Mouse (Mus musculus) heart, embryonic 15.5 days (tissue): Measurements from ENCODE around the gene Pex16. TPM values are rescaled to one million over a fixed set of nuclear protein-coding genes. Genes with fewer than 3 reads are reported as not detected.
"Not testable (repeated sequence)": the region's sequence is repeated elsewhere in the genome, so short reads cannot be mapped to it uniquely, and the experiment has no call there.

ENCODE experiments used
- ATAC-seq: fragments of 200-750 bp; cut with Nextera tagmentation; replicated peaks from 2 replicates; pipeline ENCODE4 v1.8.0; 2017; ENCODE audit warnings: low read depth, moderate TSS enrichment; ENCODE audit not compliant: insufficient number of reproducible peaks, insufficient read depth, low FRiP score
- H3K27ac ChIP-seq: fragments of 300-500 bp; sonication (generic); 2 replicates; pipeline ENCODE4 v1.5.1; 2015; ENCODE audit warnings: mild to moderate bottlenecking, inconsistent platforms
- H3K27me3 ChIP-seq: fragments of 300-500 bp; sonication (generic); 2 replicates; pipeline ENCODE4 v1.6.1; 2015; ENCODE audit warnings: inconsistent platforms
- H3K36me3 ChIP-seq: fragments of 300-500 bp; sonication (generic); 2 replicates; pipeline ENCODE4 v1.6.1; 2015; ENCODE audit warnings: mild to moderate bottlenecking, inconsistent platforms
- H3K4me1 ChIP-seq: fragments of 300-500 bp; sonication (generic); replicated peaks from 2 replicates; pipeline ENCODE4 v1.6.1; 2015; ENCODE audit warnings: inconsistent platforms
- H3K4me2 ChIP-seq: fragments of 300-500 bp; sonication (generic); 2 replicates; pipeline ENCODE4 v1.6.1; 2015; ENCODE audit warnings: inconsistent platforms, mild to moderate bottlenecking, moderate library complexity
- H3K4me3 ChIP-seq: fragments of 300-500 bp; sonication (generic); 2 replicates; pipeline ENCODE4 v1.5.1; 2015; ENCODE audit warnings: mild to moderate bottlenecking, inconsistent platforms
- H3K9ac ChIP-seq: fragments of 300-500 bp; sonication (generic); 2 replicates; pipeline ENCODE4 v1.6.1; 2015; ENCODE audit warnings: mild to moderate bottlenecking, inconsistent platforms
- H3K9me3 ChIP-seq: fragments of 300-500 bp; sonication (generic); replicated peaks from 2 replicates; pipeline ENCODE4 v1.6.1; 2016; ENCODE audit warnings: inconsistent platforms
- WGBS: fragments of 180-500 bp; shearing (Covaris S2); methylation state at CpG from one replicate; pipeline ENCODE4 v1.1.7; 2015; ENCODE audit warnings: mixed read lengths; 5-methylcytosine and 5-hydroxymethylcytosine counted together
- polyA plus RNA-seq: library from polyadenylated mRNA; unstranded; fragments of >200 nt; fragmentation: Nextera tagmentation; extraction: Ambion mirVana; gene quantifications from 2 replicates; pipeline ENCODE4 v1.2.1, GENCODE M21; 2015

Pex16 gene
- polyA plus RNA-seq, 1 experiment from 2014 or later = 14.8 TPM

GRCm38 (mm10) chr2:92389645-92390044, 15.2 kb downstream of the Pex16 start:
- H3K4me1 ChIP-seq = peaks cover 38% of the 10 kb centered on the region
- H3K27me3 ChIP-seq = peaks cover 53% of the 10 kb centered on the region
- no peaks in the 10 kb centered on the region for H3K36me3 ChIP-seq
- ATAC-seq = no peak
- peak overlapping the region; percentile 53; the same call in 1 of the 2 replicates for H3K9ac ChIP-seq
- H3K9me3 ChIP-seq = no peaks in the 10 kb centered on the region
- 10% methylated on average over 10 of the region's 10 CpGs for WGBS
- peak overlapping the region; percentile 92 for H3K4me2 ChIP-seq
- H3K27ac ChIP-seq = no peak overlapping the region
- H3K4me3 ChIP-seq = peak overlapping the region; percentile 59

GRCm38 (mm10) chr2:92390206-92390930, 15.9 kb downstream of the Pex16 start:
- H3K9me3 ChIP-seq = no peaks in the 10 kb centered on the region
- no peak overlapping the region for H3K27ac ChIP-seq
- H3K36me3 ChIP-seq = no peaks in the 10 kb centered on the region
- H3K4me1 ChIP-seq = peaks cover 38% of the 10 kb centered on the region
- peaks cover 59% of the 10 kb centered on the region for H3K27me3 ChIP-seq
- H3K4me3 ChIP-seq = no peak overlapping the region
- no peak overlapping the region for H3K9ac ChIP-seq
- WGBS = 65% methylated on average over 6 of the region's 6 CpGs
- no peak for ATAC-seq
- H3K4me2 ChIP-seq = no peak overlapping the region

- 81% methylated on average over 8 of the region's 8 CpGs for WGBS
- Histone ChIP-seq H3K4me2 (no peak overlapping the region), H3K9me3 (no peaks in the 10 kb centered on the region), H3K27me3 (peaks cover 64% of the 10 kb centered on the region), H3K4me3 (no peak overlapping the region), H3K27ac (no peak overlapping the region), H3K9ac (no peak overlapping the region), H3K36me3 (no peaks in the 10 kb centered on the region), H3K4me1 (peaks cover 38% of the 10 kb centered on the region)
- no peak for ATAC-seq
Measured at GRCm38 (mm10) chr2:92391116-92391515, 16.6 kb downstream of the Pex16 start.

- no peaks in the 10 kb centered on the region for H3K36me3 ChIP-seq
- H3K4me3 ChIP-seq = peak overlapping the region; percentile 33
- no peaks in the 10 kb centered on the region for H3K9me3 ChIP-seq
- H3K27me3 ChIP-seq = peaks cover 69% of the 10 kb centered on the region
- H3K4me1 ChIP-seq = peaks cover 38% of the 10 kb centered on the region
- H3K9ac ChIP-seq = peak overlapping the region; percentile 22
- peak overlapping the region; percentile 51 for H3K4me2 ChIP-seq
- WGBS = 28% methylated on average over 11 of the region's 11 CpGs
- ATAC-seq = no peak
- no peak overlapping the region for H3K27ac ChIP-seq
Measured at GRCm38 (mm10) chr2:92391703-92392317, 17.3 kb downstream of the Pex16 start.

- peaks cover 67% of the 10 kb centered on the region for H3K27me3 ChIP-seq
- peak overlapping the region; percentile 22 for H3K9ac ChIP-seq
- H3K36me3 ChIP-seq = no peaks in the 10 kb centered on the region
- H3K9me3 ChIP-seq = no peaks in the 10 kb centered on the region
- H3K4me3 ChIP-seq = peak overlapping the region; percentile 33
- peaks cover 38% of the 10 kb centered on the region for H3K4me1 ChIP-seq
- 7% methylated on average over 26 of the region's 26 CpGs for WGBS
- H3K4me2 ChIP-seq = peak overlapping the region; percentile 51
- H3K27ac ChIP-seq = no peak overlapping the region
- no peak for ATAC-seq
Measured at GRCm38 (mm10) chr2:92392318-92393264, 18.1 kb downstream of the Pex16 start.

- ATAC-seq = no peak
- H3K27me3 ChIP-seq = peaks cover 62% of the 10 kb centered on the region
- no peaks in the 10 kb centered on the region for H3K9me3 ChIP-seq
- WGBS = 69% methylated on average over 3 of the region's 3 CpGs
- H3K4me2 ChIP-seq = no peak overlapping the region
- H3K27ac ChIP-seq = no peak overlapping the region
- no peak overlapping the region for H3K4me3 ChIP-seq
- H3K36me3 ChIP-seq = no peaks in the 10 kb centered on the region
- H3K9ac ChIP-seq = no peak overlapping the region
- H3K4me1 ChIP-seq = peaks cover 14% of the 10 kb centered on the region
Measured at GRCm38 (mm10) chr2:92395535-92395934, 21.1 kb downstream of the Pex16 start.

- H3K4me1 ChIP-seq = peaks cover 11% of the 10 kb centered on the region
- peaks cover 60% of the 10 kb centered on the region for H3K27me3 ChIP-seq
- H3K36me3 ChIP-seq = no peaks in the 10 kb centered on the region
- H3K9me3 ChIP-seq = no peaks in the 10 kb centered on the region
- no peak overlapping the region for H3K4me3 ChIP-seq
- 67% methylated on average over 1 of the region's 1 CpGs for WGBS
- no peak for ATAC-seq
- H3K9ac ChIP-seq = no peak overlapping the region
- H3K27ac ChIP-seq = no peak overlapping the region
- H3K4me2 ChIP-seq = no peak overlapping the region
Measured at GRCm38 (mm10) chr2:92397436-92397835, 23.0 kb downstream of the Pex16 start.

- not testable (repeated sequence) for H3K4me1 ChIP-seq, ATAC-seq, H3K9me3 ChIP-seq, H3K4me2 ChIP-seq, H3K27ac ChIP-seq, H3K9ac ChIP-seq, H3K4me3 ChIP-seq
- 63% methylated on average over 3 of the region's 4 CpGs for WGBS
- H3K27me3 ChIP-seq = peaks cover 36% of the 10 kb centered on the region
- peaks cover 11% of the 10 kb centered on the region; the same call in 1 of the 2 replicates for H3K36me3 ChIP-seq
Measured at GRCm38 (mm10) chr2:92399877-92400276, 25.4 kb downstream of the Pex16 start.

GRCm38 (mm10) chr2:92400682-92401081, 26.2 kb downstream of the Pex16 start:
- WGBS = under 1% methylated on average over 22 of the region's 22 CpGs
- peaks cover 9% of the 10 kb centered on the region for H3K4me1 ChIP-seq
- peak overlapping the region; percentile 52 for H3K9ac ChIP-seq
- H3K36me3 ChIP-seq = peaks cover 19% of the 10 kb centered on the region; the same call in 1 of the 2 replicates
- H3K4me2 ChIP-seq = peak overlapping the region; percentile 95
- 0 out of 2 replicates have a peak, but pooled peaks have one; percentile 2 for ATAC-seq
- H3K27ac ChIP-seq = no peak overlapping the region
- H3K9me3 ChIP-seq = no peaks in the 10 kb centered on the region
- peaks cover 33% of the 10 kb centered on the region for H3K27me3 ChIP-seq
- H3K4me3 ChIP-seq = peak overlapping the region; percentile 62

- Histone ChIP-seq H3K4me2 (peak within 1 kb of the TSS; percentile 95), H3K27me3 (peaks cover 28% of the 10 kb centered on the region), H3K4me1 (peaks cover 9% of the 10 kb centered on the region), H3K27ac (no peak within 1 kb of the TSS), H3K9me3 (no peaks in the 10 kb centered on the region), H3K4me3 (peak within 1 kb of the TSS; percentile 62), H3K36me3 (peaks cover 24% of the 10 kb centered on the region; the same call in 1 of the 2 replicates), H3K9ac (peak within 1 kb of the TSS; percentile 52)
- WGBS = 1% methylated on average over 47 of the region's 59 CpGs
- ATAC-seq = peak; percentile 65
Measured at GRCm38 (mm10) chr2:92401091-92401561, 26.6 kb downstream of the Pex16 start, which contains the start of gene Mapk8ip1. Mapk8ip1 (minus strand) TSS chr2:92401263.
